Mouse (Mus musculus) mouse embryonic stem cell (cell line): ENCODE data around the gene Phldb3.
"Not testable (repeated sequence)": the region's sequence is repeated elsewhere in the genome, so short reads cannot be mapped to it uniquely, and the experiment has no call there.

Experiments used
- in situ Hi-C, 2 experiments: fragments of 300-500 bp; cut with MboI; formaldehyde crosslinking; loops; 1 replicate in 1 of 2; 3 replicates in 1 of 2; pipeline ENCODE4 v1.14.3; 2019 to 2020; ENCODE audit warnings: low sequenced_read_pairs in 2 of 2, low pct_unique_long_range_greater_than_20kb in 1 of 2, mixed read lengths in 1 of 2; ENCODE audit not compliant: unreplicated experiment in 1 of 2

Gene Phldb3

DNA sequence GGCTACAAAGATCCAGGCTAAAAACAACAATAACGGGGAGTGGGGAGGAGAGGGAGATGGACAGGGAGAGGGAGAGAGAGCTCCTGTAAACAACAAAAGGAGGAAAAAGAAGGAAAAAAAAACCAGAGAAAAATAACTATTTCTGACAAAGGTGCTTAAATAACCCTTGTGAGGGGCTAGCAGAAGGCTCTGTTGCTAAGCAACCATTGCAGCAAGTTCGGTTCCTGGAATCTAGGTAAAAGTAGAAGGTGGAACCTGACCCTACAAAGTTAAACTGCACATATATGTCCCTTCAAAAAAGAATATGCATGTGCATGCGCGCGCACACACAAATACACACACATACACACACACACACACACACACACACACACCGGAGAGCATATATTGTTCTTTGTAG is 17.8 kb upstream of the Phldb3 start:
- in situ Hi-C loops = no loop called here

DNA sequence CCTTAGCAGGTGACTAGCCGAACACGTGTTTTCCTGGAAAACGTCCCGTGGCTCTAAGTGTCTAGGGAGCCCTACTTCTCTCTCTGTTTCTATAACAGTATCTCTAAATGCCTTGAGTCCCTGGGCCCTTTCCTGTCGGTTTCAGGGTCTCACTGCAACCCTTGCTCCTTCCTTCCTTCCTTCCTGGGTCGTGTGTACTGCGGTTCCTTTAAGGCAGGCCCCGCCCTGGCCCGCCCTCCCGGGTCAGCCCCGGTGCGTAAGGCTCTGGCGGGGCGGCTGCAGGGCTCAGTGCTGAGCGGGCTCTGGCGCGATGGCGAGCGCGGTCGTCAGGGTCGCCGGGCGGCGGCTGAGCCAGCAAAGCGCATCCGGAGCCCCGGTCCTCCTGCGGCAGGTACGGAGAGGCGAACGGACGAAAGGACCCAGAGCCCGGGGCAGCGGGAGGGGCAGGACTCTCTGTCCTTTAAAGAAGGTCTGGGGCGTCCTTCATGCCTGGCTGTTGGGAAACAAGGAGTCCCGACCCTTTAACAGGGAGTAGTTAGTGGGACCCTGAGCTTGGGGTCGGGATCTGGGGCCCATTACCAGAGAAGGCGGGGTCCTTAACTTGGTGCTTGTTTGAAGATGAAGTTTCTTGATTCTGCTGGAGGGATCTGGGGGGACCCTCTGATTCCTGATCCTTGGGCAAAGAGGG is 16.8 kb upstream of the Phldb3 start:
- in situ Hi-C loops = no loop called here

DNA sequence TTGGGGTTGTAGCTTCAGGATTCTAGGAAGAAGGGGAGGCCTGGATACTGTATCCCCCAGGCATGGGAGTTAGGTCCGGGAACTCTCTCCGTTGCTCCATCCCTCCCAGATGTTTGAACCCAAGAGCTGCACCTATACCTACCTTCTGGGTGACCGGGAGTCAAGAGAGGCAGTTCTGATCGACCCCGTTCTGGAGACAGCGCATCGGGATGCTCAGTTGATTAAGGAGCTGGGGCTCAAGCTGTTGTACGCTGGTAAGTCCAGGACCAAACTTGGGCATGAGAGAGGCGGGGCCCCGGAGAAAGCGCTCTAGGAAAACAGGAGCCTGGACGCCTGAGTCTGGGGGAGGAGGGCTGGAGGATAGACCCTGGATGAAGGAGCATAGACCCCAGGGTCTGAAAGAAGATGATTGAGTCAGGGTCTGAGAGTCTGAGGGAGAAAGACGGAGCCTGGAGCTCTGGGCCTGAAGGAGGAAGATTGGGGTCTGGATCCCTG is 16.2 kb upstream of the Phldb3 start:
- in situ Hi-C loops = no loop called here

DNA sequence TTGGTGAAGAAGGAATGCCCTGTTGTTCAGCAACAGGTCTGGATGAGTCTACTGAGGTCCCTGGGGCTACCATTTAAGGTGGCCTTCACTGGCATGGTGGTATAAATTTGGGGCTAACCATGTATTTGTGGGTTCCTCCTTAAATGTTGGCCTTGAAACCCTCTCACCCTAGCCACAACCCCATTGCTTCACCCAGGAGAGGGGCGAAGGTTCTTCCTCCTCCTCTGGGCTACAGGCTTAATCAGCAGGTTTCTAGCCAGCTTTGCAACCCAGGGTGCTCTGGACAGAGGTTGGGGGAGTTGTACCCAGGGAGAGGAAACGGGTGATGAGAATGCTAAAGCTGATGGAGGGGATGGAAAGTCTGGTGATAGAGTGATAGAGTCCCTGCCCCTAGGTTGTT is 15.1 kb upstream of the Phldb3 start:
- in situ Hi-C loops = loop anchor here in 1 of 2 experiments (5.0 kb wide), 2 partner anchors 62 to 63 kb away; partner anchors contain the start of gene Irgq

DNA sequence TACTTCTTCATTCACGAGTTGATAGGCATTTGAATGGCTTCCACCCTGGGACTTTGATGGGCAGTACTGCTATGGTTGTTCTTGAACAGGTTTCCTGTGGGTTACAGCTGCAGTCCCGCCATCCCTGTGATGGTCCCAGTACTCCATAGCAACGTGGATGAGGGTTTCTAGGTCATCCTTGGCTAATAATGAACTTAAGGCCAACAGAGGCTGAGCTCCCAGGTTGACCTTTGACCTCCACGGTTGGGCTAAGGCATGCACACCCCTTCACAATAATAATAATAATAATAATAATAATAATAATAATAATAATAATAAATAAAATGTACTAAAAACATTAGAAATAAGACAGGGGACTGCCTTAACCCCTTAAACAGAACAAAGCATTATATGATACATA is 12.4 kb upstream of the Phldb3 start:
- in situ Hi-C loops = loop anchor here in 1 of 2 experiments (5.0 kb wide), 2 partner anchors 59 to 66 kb away; partner anchors contain the start of gene Irgq

DNA sequence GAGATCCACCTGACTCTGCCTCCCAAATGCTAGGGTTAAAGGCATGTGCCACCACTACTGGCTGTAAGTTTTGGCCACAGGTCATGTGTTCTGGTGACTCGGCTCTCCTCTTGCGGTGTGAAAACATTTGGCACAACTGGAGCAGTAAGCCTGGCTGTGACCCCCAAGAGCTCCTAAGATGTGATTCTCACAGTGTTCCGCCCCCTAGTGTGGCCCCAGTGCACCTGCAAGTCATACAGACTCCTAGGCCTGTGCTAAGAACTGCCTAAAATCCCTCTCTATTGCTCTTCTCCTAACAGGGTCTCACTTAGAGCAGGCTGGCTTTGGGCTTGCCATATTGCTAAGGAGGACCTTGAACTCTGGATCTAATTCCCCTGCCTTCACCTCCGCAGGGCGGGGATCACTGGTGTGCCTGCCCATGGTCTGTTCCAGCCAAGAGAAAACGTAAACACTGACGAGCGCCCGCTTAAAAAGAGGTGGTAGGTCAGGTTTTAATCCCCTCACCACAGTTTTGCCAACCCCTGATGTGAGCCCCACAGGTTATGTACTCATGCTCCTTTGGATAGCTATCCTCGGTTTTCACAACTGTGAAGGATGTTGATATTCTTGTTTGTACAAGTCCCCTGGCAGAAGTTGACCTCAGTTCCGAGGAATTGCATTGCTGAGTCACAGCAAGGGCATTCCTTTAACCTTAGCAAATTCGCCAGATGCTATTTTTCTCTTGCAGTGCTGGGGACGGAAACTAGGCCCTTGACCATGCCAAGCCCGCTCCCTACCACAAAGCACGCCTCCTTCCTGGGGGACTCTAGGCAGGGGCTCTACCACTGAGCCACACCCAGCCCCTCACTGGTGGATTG is 11.1 kb upstream of the Phldb3 start:
- in situ Hi-C loops = loop anchor here (5.0 to 10.0 kb wide), 3 partner anchors 55 to 67 kb away; partner anchors contain the start of gene Irgq (in 1 of the 2)

DNA sequence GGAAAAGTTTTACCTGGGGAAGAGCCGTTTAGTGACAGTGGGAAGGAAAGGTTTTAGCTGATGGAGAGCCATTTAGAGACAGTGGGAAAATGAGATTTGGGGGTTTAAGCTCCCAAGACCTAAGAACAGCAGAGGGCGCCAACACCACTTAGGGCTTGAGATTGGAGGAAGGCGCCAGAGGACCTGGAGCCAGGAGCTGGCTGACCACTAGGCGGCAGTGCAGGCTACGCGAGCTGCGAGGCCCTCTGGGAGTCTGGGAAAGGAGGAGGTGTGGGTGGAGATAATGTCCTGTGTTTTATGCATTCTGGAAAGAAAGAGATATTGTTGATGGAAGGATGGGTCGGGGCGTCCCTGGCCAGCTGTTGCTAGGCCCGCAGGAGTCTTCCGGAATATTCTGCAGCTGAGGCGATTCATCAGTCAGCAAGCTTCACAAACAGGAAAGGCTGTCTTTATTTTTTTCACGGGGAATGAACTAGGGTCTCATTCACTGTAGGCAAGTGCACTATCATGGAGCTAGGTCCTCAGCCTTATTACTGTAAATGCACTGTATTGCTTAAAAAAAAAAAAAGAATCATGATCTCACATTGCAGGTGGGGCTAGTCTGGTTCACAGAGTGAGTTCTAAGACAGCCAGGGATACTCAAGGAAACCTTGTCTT is 9.5 kb upstream of the Phldb3 start:
- in situ Hi-C loops = loop anchor here in 1 of 2 experiments (10.0 kb wide), 1 partner anchor 54 kb away; no protein-coding TSS in a partner anchor

DNA sequence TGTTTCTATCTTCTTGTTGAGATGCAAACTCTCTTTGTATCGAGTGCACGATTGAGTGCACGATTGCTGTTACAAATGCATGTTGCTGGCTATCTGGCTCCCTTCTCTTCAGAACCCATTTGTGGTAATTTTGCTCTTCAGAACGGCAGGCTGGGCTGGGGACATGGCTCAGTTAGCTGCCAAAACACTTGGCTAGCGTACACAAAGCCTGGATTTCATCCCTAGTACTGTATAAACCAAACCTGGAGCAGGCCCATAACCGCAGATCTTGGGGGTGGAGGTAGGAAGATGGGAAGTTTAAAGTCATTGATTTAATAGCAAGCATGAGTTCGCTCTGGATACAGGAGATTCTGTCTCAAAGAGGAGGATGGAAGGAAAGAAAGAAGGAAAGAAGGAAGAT is 5.0 kb upstream of the Phldb3 start:
- in situ Hi-C loops = loop anchor here in 1 of 2 experiments (10.0 kb wide), 1 partner anchor 49 kb away; no protein-coding TSS in a partner anchor

DNA sequence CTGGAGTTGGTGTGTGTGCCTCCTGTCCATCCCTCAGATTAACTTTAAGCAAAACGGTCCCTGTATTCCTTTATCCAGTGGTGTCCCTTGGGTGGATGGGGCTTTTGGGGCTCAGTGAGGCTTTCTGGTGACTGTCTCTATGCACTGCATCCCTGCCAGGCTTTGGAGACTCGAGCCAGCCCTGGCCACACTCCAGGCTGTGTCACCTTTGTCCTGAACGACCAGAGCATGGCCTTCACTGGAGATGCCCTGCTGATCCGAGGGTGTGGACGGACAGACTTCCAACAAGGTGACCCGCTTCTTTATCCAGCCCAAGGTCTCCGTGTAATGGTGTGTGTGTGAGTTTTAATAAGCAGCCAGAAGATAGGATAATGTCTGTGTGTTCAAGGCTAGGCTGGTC is 4.5 kb upstream of the Phldb3 start:
- in situ Hi-C loops = loop anchor here in 1 of 2 experiments (10.0 kb wide), 1 partner anchor 49 kb away; no protein-coding TSS in a partner anchor

DNA sequence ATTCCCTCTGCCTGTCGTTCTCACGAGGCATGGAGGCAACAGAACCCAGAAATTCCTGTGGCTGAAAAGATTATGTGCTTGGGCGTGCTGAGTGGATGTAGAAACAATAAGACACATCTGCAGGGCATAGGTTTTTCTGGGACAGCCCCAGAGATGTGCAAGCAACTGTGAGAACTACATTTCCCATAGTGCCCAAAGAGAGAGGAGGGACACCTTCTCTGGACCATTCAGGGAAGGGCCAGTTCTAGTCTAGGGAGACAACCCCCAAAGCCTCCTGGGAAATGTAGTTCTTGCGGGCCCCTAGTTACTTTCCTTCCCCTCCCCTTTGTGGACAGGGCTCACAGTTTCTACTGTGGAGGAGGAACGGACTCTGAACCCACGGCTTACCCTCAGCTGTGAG is 2.5 kb upstream of the Phldb3 start:
- in situ Hi-C loops = loop anchor here in 1 of 2 experiments (10.0 kb wide), 1 partner anchor 47 kb away; no protein-coding TSS in a partner anchor

DNA sequence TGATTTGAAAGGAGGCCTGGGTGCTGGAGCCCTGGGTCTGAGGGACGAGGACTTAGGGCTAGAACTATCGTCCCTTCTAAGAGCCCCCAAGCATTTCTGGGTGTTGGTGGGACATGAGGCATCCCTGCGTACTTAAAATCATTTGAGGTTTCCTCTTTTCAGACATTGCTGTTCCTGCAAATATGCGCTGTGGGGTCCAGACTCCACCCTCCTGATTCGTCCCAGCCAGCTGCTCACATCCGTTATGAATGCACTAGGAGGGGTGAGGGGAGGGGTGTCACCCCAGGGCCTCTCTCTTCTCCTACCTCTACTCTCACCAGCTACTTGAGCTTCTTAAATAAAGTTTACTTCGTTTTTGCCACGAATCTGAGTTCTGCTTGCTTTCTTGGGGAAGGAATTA is 2.0 kb upstream of the Phldb3 start:
- in situ Hi-C loops = loop anchor here in 1 of 2 experiments (10.0 kb wide), 1 partner anchor 46 kb away; no protein-coding TSS in a partner anchor

DNA sequence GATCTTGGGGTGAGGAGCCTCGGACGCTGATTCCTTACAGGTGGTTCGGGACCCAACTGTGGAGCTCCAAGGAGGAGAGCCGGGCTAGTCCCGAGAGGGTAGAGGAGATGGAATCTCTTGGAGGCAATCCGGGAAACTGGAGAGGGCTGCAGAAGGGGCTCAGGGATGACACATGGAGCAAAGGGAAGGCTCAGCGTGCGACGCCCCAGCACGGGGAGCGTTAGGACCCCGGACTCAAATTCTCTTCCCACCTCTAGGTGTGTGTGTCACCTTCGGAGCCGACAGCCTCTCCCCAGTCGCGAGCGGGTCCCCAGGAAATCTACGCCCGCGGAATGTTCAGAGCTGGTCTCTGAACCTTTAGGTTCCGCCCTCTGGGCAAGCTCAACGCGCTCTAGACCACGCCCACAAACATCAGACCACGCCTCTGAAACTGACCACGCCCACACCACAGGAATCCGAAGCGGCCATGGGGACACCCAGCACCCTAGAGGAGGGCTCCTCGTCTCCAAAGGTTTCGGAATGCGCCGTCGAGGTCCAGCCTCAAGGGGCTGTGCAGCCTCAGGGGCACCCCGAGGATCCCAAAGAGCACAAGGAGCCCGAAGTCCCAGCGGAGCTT is 424 bp downstream of the Phldb3 start:
- in situ Hi-C loops = no loop called here

DNA sequence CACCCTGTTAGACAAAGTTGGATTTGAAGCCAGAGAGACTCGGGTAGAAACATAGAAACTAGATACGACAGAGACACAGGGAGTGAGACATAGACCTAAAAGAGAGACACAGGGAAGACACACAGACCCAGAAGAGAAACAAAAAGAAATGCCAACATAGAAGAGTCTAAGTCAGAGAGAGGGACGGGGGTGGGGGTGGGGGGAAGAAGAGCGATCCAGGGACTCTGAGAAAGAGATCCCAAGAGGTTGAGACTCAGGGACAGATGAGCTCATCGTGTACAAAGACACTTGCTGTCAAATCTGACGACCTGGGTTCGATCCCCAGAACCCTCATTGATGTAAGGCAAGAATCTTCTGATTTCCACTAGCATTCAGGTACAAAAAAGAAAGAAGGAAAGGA is 1.1 kb downstream of the Phldb3 start:
- in situ Hi-C loops = no loop called here

DNA sequence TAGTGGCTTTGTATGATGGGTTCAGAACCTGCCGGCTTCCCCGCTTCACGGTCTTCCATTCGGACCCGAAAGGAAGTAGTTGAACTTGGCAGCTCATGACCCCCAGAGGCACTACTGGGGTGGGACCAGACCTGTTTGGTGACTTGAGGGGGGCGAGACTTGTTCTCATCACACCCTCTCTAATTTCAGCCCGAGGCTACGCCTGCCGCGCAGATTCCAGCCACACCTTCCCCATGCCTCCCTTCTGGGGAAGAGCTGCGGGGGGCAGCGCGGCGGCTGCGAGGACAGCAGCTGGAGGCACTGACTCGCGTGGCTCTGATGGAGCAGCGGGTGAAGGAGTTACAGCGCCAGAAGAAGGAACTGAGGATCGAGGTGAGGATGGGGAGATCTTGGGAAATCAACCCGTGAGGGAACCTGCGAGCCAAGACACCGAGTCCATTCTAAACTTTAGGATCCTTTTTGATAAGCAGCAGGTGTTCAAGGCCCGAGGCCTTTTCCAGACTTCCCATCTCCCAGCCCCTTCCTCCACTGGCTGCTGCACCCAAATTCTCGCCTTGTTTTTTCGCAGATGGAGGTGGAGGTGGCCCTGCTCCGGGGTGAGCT is 1.8 kb downstream of the Phldb3 start:
- in situ Hi-C loops = no loop called here

DNA sequence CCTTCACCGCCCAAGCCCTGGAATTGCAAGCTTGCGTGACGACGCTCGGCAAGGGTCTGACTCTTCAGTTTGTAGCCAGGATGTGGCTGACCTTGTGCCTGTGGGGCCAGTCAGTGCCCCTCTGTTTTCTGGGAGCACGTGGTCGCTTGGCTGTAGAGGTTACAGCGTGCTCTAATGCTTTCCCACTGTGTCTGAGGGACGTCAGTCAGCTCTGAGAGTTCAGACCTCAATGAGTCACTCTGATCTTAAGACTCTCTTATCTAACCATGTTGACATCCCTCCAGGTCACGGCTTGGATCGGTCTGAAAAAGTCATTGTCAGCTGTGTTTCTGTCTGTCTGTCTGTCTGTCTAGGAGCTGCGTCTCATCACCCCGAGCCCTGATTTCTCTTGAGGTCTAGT is 4.3 kb downstream of the Phldb3 start:
- in situ Hi-C loops = no loop called here

DNA sequence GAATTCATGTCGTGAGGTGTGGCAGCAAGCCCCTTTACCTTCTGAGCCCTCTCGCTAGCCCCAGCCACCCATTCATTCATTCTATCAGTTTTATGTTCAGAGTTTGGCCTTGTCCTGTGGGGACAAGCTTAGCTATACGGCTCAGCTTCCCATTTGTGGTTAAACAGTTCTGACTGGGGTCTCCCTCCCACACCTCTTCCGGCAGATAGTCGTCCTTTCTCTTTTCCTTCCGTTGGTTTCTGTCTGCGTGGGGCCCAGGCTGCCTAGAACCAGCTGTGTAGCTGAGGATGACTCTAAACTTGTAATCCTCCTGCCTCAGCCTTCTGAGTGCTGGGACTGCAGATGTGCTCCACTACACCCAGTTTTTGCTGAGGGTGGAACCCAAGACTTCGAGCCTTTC is 7.2 kb downstream of the Phldb3 start:
- in situ Hi-C loops = no loop called here

DNA sequence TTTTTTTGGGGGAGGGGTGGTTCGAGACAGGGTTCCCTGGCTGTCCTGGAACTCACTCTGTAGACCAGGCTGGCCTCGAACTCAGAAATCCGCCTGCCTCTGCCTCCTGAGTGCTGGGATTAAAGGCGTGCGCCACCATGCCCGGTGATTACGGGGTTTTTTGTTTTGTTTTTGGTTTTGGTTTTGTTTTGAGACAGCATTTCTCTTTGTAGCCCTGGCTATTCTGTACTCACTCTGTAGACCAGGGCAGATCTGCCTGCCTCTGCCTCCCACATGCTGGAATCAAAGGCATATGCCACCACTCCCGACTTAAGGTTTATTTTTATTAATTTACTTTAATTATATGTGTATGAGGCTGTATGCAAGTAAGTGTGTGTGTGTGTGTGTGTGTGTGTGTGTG is 7.8 kb downstream of the Phldb3 start:
- in situ Hi-C loops = not testable (repeated sequence)
